Mouse (Mus musculus): ENCODE results near the gene Stub1. TPM values are rescaled to one million over a fixed set of nuclear protein-coding genes. Genes with fewer than 3 reads are reported as not detected.
A peak's percentile ranks its signal among the peaks of the same experiment; 100 is the strongest.
"Not testable (repeated sequence)": the region's sequence is repeated elsewhere in the genome, so short reads cannot be mapped to it uniquely, and the experiment has no call there.

The Stub1 gene
- total RNA-seq, 2 experiments from 2014 or later, result 73.4 to 99.5 TPM

GRCm38 (mm10) chr17:25825311-25825710, 7.9 kb downstream of the Stub1 start:
- ATAC-seq (replicated peaks; ENCODE audit: poor library complexity), result no peak

- no peak for ATAC-seq (replicated peaks; ENCODE audit: poor library complexity)
These were observed 8.7 kb downstream of the Stub1 start for GRCm38 (mm10) chr17:25824362-25825142.

DNA sequence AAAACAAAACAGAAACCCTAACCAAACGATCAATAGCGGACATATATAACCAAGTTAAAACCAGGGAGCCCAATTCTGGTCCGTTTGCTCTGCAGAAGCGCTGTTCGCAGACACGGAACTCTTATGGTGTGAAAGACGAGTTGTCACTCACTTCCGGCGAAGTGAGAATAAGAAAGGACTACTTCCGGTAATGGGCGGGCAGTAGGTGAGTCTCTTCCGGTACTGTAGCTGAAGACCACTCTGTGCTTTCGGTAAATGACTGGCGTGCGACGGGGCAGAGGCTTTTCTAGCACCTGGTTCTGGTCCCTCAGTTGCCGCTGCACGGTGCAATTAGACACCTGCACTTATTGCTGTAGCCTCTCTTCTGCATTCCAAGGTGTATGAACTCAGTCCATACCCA, 9.8 kb downstream of the Stub1 start, which contains the start of gene Wdr24:
TSS of gene Wdr24 (plus strand) at position 176 of the 400 bp plus-strand sequence.
- peak; percentile 90 for ATAC-seq (replicated peaks; ENCODE audit: poor library complexity)

DNA sequence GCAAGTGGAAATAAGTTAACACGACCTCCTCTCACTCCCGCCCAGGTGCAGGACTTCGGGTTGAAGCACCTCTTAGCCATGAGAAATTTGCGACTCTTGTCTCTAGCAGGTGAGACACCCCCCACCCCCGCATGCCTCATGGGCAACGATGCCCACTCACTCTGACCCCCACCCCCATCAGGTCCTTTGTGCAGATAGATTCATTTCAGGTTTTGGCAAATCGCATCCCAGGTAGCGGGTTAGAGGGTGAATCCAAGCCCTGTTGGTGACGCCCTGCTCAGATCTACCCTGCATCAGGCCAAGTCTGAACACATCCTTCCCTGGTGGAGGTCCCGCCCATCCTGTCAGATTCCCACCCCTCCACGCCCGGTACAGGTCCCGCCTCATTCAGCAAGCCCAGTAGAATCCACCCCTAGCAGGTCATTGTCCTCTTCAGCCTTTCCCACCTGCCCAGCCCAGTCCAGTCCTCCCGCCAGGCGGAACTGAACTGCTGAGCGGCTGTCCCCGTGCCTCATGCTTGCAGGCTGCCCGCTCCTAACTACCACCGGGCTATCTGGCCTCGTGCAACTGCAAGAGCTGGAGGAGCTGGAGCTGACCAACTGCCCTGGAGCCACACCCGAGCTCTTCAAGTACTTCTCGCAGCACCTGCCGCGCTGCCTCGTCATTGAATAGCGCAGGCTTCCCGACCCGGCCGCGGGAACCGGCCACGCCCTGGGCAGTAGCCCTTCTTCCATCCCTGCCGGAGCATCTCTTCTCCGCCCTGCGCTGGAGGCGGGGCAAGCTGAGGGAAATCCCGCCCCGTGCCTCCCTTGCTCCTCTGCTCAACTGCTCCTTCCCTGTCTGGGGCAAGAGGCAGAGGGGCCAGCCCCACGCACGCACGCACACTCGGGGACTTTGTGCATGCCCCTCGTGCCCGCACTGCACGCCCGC, 14.1 kb downstream of the Stub1 start:
- ATAC-seq (replicated peaks; ENCODE audit: poor library complexity), result peak; percentile 54

DNA sequence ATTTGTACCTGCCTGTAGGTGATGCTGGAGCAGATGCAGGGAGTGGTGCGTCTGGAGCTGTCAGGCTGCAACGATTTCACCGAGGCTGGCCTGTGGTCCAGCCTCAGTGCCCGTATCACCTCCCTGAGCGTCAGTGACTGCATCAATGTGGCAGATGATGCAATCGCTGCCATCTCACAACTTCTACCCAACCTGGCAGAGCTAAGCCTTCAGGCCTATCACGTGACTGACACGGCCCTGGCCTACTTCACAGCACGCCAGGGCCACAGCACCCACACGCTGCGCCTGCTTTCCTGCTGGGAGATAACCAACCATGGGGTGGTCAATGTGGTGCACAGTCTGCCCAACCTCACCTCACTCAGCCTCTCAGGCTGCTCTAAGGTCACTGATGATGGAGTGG, 15.5 kb downstream of the Stub1 start:
- ATAC-seq (replicated peaks; ENCODE audit: poor library complexity), result no peak

- peak; percentile 95 for ATAC-seq (replicated peaks; ENCODE audit: poor library complexity)
These were observed 19.7 kb downstream of the Stub1 start for GRCm38 (mm10) chr17:25813471-25813870.

- ATAC-seq (replicated peaks; ENCODE audit: poor library complexity), result no peak
These were observed 22.3 kb downstream of the Stub1 start for GRCm38 (mm10) chr17:25810890-25811289.

DNA sequence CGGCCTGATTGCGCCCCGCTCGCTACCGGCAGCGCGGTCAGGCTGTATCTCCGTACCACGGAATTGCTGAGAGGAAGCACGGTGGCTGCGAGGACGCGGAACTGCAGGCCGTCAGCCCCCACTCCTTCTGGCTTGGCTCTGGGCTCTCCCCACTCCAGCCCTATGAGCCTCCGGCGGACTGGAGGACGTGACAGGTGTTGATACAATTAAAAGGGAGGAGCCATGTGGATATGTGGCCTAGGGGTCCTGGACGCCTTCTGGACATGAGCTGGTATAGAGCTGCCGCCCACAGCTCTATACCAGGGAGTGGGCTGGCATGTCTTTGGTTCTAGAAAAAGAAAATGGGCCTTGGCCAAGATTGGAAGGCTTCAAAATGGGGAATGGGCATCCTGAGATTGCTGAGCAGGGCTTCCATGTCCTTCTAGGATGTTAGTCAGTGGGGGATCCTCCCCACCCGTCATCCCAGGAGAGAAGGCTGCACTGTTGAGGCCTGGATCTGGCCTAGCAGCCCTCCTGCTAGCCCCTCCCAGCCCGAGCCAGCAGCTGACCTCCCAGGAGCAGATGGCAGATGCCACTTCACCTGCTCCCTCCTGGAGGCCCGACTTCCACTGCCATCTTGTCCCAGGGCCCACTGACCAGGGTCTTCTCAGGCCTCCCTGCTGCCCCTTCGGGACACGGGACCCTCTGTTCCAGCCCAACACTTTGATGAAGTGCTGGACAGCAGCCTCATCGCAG, 23.4 kb downstream of the Stub1 start:
- ATAC-seq (replicated peaks; ENCODE audit: poor library complexity), result no peak

- 0 out of 2 replicates have a peak, but pooled peaks have one; percentile 23 for ATAC-seq (replicated peaks; ENCODE audit: poor library complexity)
These were observed 24.2 kb downstream of the Stub1 start, which contains the start of gene Fbxl16 for GRCm38 (mm10) chr17:25808789-25809605. Gene Fbxl16 (plus strand): TSS chr17:25809085.

- no peak for ATAC-seq (replicated peaks; ENCODE audit: poor library complexity)
These were observed 25.2 kb downstream of the Stub1 start for GRCm38 (mm10) chr17:25808028-25808427.

GRCm38 (mm10) chr17:25807452-25807851, 25.8 kb downstream of the Stub1 start:
- ATAC-seq (replicated peaks; ENCODE audit: poor library complexity), result not testable (repeated sequence)

DNA sequence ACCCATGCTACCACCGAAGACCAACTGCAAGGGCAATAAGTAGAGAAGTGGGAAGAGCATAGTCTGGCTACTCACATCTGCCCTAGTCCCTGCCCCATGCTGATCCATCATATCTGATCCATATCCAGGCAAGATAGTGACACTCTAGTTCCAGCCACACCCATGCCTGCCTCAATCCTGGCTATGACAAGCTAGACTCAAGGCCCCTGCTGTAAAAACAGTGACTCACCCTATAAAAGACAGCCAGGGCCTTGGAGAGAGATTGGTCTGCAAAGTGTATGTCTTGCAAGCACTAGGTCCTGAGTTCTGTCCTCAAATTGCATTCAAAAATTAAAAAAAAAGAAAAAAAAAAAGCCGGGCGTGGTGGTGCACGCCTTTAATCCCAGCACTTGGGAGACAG, 26.7 kb downstream of the Stub1 start:
- no peak for ATAC-seq (replicated peaks; ENCODE audit: poor library complexity)

- no peak for ATAC-seq (replicated peaks; ENCODE audit: poor library complexity)
These were observed 30.2 kb downstream of the Stub1 start for GRCm38 (mm10) chr17:25802825-25803517.

DNA sequence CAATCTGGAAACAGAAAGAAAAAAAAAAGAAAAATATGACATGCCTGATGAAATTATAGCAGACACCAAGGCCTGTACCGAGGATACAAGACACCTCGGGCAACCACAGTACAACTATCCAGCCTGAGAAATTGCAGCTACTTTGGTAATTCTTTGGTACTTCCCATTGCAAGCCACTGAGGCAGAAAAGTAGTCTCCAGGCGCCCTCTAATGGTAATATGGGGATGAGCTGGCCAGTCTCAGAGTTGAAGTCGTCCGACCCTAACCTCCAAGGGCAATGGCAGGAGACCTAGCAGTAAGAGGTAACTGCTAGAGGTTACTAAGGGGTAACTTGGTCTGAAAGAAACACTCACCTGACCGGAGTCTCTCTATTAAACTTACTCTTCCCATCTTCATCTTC, 32.2 kb downstream of the Stub1 start:
- ATAC-seq (replicated peaks; ENCODE audit: poor library complexity), result peak; percentile 82

DNA sequence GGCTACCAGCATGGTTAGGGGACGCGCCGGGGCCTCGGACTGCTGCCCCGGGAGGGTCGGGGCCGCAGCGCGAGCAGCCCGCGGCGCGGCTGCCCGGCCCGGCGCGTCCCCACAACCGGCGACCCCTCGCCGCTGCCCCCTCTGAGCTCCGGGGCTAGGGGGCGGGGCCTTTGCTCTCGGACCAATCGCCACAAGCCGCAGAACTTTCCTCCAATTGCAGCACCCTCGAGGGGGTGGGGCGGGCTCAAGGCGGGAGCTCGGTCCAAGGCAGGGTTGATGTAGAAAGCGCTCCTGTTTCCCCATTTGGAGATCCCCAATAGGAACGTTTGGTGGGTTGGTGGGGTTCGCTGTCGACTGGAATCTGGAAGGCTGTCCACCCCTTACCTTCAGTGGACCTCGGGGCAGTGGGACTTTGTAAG, 36.2 kb downstream of the Stub1 start, which contains the start of gene Metrn:
TSS of gene Metrn (minus strand) at position 186 of the 419 bp plus-strand sequence.
- peak; percentile 78 for ATAC-seq (replicated peaks; ENCODE audit: poor library complexity)

DNA sequence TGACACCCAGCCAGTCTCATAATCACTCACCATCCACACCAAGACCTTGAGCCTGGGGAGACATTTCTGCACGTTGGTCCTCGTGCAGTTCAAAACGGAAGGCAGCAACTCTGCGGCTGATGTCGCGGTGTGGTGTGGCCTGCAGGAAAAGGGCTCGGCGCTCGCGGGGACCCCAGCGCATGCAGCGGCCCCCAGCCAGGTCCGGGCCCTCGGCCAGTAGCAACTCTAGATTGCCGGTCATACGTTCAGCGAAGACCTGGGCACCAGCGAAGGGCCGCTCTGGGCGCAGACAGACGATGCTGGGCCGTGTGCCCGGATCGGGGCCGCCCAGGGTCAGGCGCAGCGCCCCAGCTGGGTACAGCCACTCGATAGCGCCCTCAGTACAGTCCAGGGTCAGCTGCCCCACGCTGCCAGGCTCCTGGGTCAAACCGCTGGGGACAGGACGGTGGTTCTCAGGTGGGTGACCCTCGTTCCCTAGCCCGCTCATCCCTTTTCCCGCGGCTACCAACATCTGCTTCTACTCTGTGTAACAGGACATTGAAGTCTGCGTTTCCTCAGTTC, 36.9 kb downstream of the Stub1 start:
- no peak for ATAC-seq (replicated peaks; ENCODE audit: poor library complexity)

- no peak for ATAC-seq (replicated peaks; ENCODE audit: poor library complexity)
These were observed 37.6 kb downstream of the Stub1 start, which contains the start of gene AC134908.4 for GRCm38 (mm10) chr17:25795609-25796092. Gene AC134908.4 (minus strand): TSS chr17:25795659.

DNA sequence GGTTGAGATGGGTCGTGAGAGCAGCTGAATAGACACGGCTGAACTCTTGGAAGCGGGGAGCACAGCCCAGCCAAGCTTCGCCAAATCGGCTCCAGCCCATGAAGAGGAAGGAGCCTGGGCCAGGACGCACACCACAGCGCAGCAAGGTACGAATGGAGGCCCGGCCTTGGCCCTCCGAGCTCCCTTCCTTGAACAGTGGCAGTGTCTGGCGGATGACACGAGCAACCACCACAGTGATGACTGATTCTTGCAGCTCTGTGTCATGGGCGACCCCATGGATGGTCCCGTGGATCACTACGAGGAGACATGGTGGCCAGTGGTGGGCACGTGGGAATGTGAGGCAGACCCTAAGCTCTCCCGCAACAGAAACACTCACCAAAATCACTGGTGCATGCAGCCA, 38.2 kb downstream of the Stub1 start:
- ATAC-seq (replicated peaks; ENCODE audit: poor library complexity), result no peak

DNA sequence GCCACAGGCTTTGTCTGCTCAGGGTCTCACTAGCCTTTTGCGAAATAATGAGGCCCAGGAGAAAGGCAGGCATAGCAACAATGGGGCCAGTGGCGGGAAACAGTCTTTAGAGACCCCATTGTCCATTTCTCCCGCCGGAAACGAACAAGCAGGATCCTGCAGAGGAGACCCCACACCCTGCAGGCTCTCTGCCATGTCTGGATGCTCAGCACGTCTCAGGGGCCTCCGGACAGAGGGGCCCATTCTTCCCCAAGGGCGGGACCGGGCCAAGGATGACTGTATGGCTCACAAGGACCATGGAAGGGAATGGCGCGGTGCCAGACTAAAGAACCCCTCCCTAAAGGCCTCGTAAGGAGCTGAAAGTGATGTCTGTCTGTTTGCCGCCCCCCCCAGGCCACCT, 39.0 kb downstream of the Stub1 start:
- ATAC-seq (replicated peaks; ENCODE audit: poor library complexity), result no peak
